Mouse (Mus musculus): Measurements from ENCODE around the gene Myo10. TPM values are rescaled to one million over a fixed set of nuclear protein-coding genes. Genes with fewer than 3 reads are reported as not detected.

Gene Myo10
- polyA plus RNA-seq, 1 experiment from 2014 or later = 25.8 TPM

- Histone ChIP-seq H3K9me3 (replicated peaks; ENCODE audit: low read length) (no peaks in the 10 kb centered on the region), H3K9ac (ENCODE audit: low read depth, low read length) (no peak overlapping the region), H3K27me3 (ENCODE audit: insufficient read depth, low read length) (no peaks in the 10 kb centered on the region), H3K4me3 (replicated peaks; ENCODE audit: low read depth, low read length) (no peak overlapping the region), H3K36me3 (ENCODE audit: insufficient read depth, low read length) (0 out of 2 replicates have a peak, but pooled peaks cover 13% of the 10 kb centered on the region), H3K4me1 (replicated peaks; ENCODE audit: insufficient read depth, low read length) (0 out of 2 replicates have a peak, but pooled peaks cover 3% of the 10 kb centered on the region), H3K27ac (no peak overlapping the region), H3K4me2 (ENCODE audit: low read length) (no peak overlapping the region)
- ATAC-seq (replicated peaks; ENCODE audit: low FRiP score, low read depth) = no peak
- TF ChIP-seq CTCF (IDR thresholded peaks at IDR 0.05; ENCODE audit: low read depth) = no peak
- WGBS = 46% methylated on average over 13 of the region's 13 CpGs
- no peak for DNase-seq (ENCODE audit: low spot score)
These were observed 132.1 kb downstream of the Myo10 start for GRCm38 (mm10) chr15:25754342-25754951.

- TF ChIP-seq CTCF (IDR thresholded peaks at IDR 0.05; ENCODE audit: low read depth) = no peak
- Histone ChIP-seq H3K36me3 (ENCODE audit: insufficient read depth, low read length) (0 out of 2 replicates have a peak, but pooled peaks cover 13% of the 10 kb centered on the region), H3K9ac (ENCODE audit: low read depth, low read length) (no peak overlapping the region), H3K4me1 (replicated peaks; ENCODE audit: insufficient read depth, low read length) (0 out of 2 replicates have a peak, but pooled peaks cover 3% of the 10 kb centered on the region), H3K27me3 (ENCODE audit: insufficient read depth, low read length) (no peaks in the 10 kb centered on the region), H3K9me3 (replicated peaks; ENCODE audit: low read length) (no peaks in the 10 kb centered on the region), H3K4me2 (ENCODE audit: low read length) (no peak overlapping the region), H3K4me3 (replicated peaks; ENCODE audit: low read depth, low read length) (no peak overlapping the region), H3K27ac (no peak overlapping the region)
- DNase-seq (ENCODE audit: low spot score) (no peak), ATAC-seq (replicated peaks; ENCODE audit: low FRiP score, low read depth) (no peak)
- 71% methylated on average over 6 of the region's 6 CpGs for WGBS
These were observed 133.2 kb downstream of the Myo10 start for GRCm38 (mm10) chr15:25755536-25755935.

- 54% methylated on average over 3 of the region's 3 CpGs for WGBS
- no peak for ATAC-seq (replicated peaks; ENCODE audit: low FRiP score, low read depth)
- H3K9ac ChIP-seq (ENCODE audit: low read depth, low read length) = no peak overlapping the region
- H3K4me3 ChIP-seq (replicated peaks; ENCODE audit: low read depth, low read length) = no peak overlapping the region
- no peak overlapping the region for H3K27ac ChIP-seq
- TF ChIP-seq CTCF (IDR thresholded peaks at IDR 0.05; ENCODE audit: low read depth) = no peak
- H3K4me1 ChIP-seq (replicated peaks; ENCODE audit: insufficient read depth, low read length) = 0 out of 2 replicates have a peak, but pooled peaks cover 3% of the 10 kb centered on the region
- DNase-seq (ENCODE audit: low spot score) = no peak
- no peaks in the 10 kb centered on the region for H3K9me3 ChIP-seq (replicated peaks; ENCODE audit: low read length)
- no peak overlapping the region for H3K4me2 ChIP-seq (ENCODE audit: low read length)
- H3K27me3 ChIP-seq (ENCODE audit: insufficient read depth, low read length) = no peaks in the 10 kb centered on the region
- 0 out of 2 replicates have a peak, but pooled peaks cover 13% of the 10 kb centered on the region for H3K36me3 ChIP-seq (ENCODE audit: insufficient read depth, low read length)
These were observed 133.7 kb downstream of the Myo10 start for GRCm38 (mm10) chr15:25756072-25756471.

- Histone ChIP-seq H3K27ac (peak overlapping the region; percentile 81), H3K36me3 (ENCODE audit: insufficient read depth, low read length) (0 out of 2 replicates have a peak, but pooled peaks cover 2% of the 10 kb centered on the region), H3K9ac (ENCODE audit: low read depth, low read length) (no peak overlapping the region), H3K9me3 (replicated peaks; ENCODE audit: low read length) (no peaks in the 10 kb centered on the region), H3K4me2 (ENCODE audit: low read length) (no peak overlapping the region; the same call in 1 of the 2 replicates), H3K4me1 (replicated peaks; ENCODE audit: insufficient read depth, low read length) (peaks cover 10% of the 10 kb centered on the region; the same call in 1 of the 2 replicates), H3K27me3 (ENCODE audit: insufficient read depth, low read length) (no peaks in the 10 kb centered on the region), H3K4me3 (replicated peaks; ENCODE audit: low read depth, low read length) (no peak overlapping the region)
- DNase-seq (ENCODE audit: low spot score) (no peak), ATAC-seq (replicated peaks; ENCODE audit: low FRiP score, low read depth) (no peak)
- TF ChIP-seq CTCF (IDR thresholded peaks at IDR 0.05; ENCODE audit: low read depth) = no peak
- WGBS = 58% methylated on average over 10 of the region's 10 CpGs
These were observed 135.7 kb downstream of the Myo10 start for GRCm38 (mm10) chr15:25758037-25758436.

GRCm38 (mm10) chr15:25758500-25759086, 136.3 kb downstream of the Myo10 start:
- TF ChIP-seq CTCF (IDR thresholded peaks at IDR 0.05; ENCODE audit: low read depth) = no peak

GRCm38 (mm10) chr15:25760304-25760703, 138.0 kb downstream of the Myo10 start:
- no peak for DNase-seq (ENCODE audit: low spot score)
- no peak for TF ChIP-seq CTCF (IDR thresholded peaks at IDR 0.05; ENCODE audit: low read depth)

More at GRCm38 (mm10) chr15:25758500-25759086, 136.3 kb downstream of the Myo10 start:
- H3K4me3 ChIP-seq (replicated peaks; ENCODE audit: low read depth, low read length) = no peak overlapping the region
- WGBS = 68% methylated on average over 15 of the region's 15 CpGs
- H3K36me3 ChIP-seq (ENCODE audit: insufficient read depth, low read length) = 0 out of 2 replicates have a peak, but pooled peaks cover 2% of the 10 kb centered on the region
- H3K9ac ChIP-seq (ENCODE audit: low read depth, low read length) = no peak overlapping the region
- peak overlapping the region; percentile 81 for H3K27ac ChIP-seq
- peaks cover 10% of the 10 kb centered on the region; the same call in 1 of the 2 replicates for H3K4me1 ChIP-seq (replicated peaks; ENCODE audit: insufficient read depth, low read length)
- DNase-seq (ENCODE audit: low spot score) = peak; percentile 27
- H3K4me2 ChIP-seq (ENCODE audit: low read length) = no peak overlapping the region; the same call in 1 of the 2 replicates
- no peaks in the 10 kb centered on the region for H3K27me3 ChIP-seq (ENCODE audit: insufficient read depth, low read length)
- peak; percentile 76 for ATAC-seq (replicated peaks; ENCODE audit: low FRiP score, low read depth)
- H3K9me3 ChIP-seq (replicated peaks; ENCODE audit: low read length) = no peaks in the 10 kb centered on the region

More at GRCm38 (mm10) chr15:25760304-25760703, 138.0 kb downstream of the Myo10 start:
- no peak overlapping the region for H3K9ac ChIP-seq (ENCODE audit: low read depth, low read length)
- H3K9me3 ChIP-seq (replicated peaks; ENCODE audit: low read length) = no peaks in the 10 kb centered on the region
- WGBS = 81% methylated on average over 5 of the region's 5 CpGs
- no peak overlapping the region for H3K4me2 ChIP-seq (ENCODE audit: low read length)
- H3K4me1 ChIP-seq (replicated peaks; ENCODE audit: insufficient read depth, low read length) = peaks cover 10% of the 10 kb centered on the region; the same call in 1 of the 2 replicates
- H3K4me3 ChIP-seq (replicated peaks; ENCODE audit: low read depth, low read length) = no peak overlapping the region
- no peaks in the 10 kb centered on the region for H3K27me3 ChIP-seq (ENCODE audit: insufficient read depth, low read length)
- no peak overlapping the region; the same call in 1 of the 2 replicates for H3K27ac ChIP-seq
- no peak for ATAC-seq (replicated peaks; ENCODE audit: low FRiP score, low read depth)
- 0 out of 2 replicates have a peak, but pooled peaks cover 3% of the 10 kb centered on the region for H3K36me3 ChIP-seq (ENCODE audit: insufficient read depth, low read length)
